Mouse (Mus musculus) myocyte (in vitro differentiated cells): ENCODE results near the gene Cdv3.

Experiments
- E2F4 ChIP-seq: IDR thresholded peaks from one replicate; pipeline ENCODE4 v1.6.1; 2011; ENCODE audit warnings: mild to moderate bottlenecking, control low read depth, moderate library complexity; ENCODE audit not compliant: insufficient read depth
- MAX ChIP-seq: IDR thresholded peaks from one replicate; pipeline ENCODE4 v1.6.1; 2011; ENCODE audit warnings: low read depth, mild to moderate bottlenecking, control low read depth
- POLR2A ChIP-seq: IDR thresholded peaks from one replicate; pipeline ENCODE4 v1.6.1; 2011; ENCODE audit warnings: low read depth, mild to moderate bottlenecking, control low read depth, moderate library complexity; ENCODE audit not compliant: insufficient read length
- SRF ChIP-seq: IDR thresholded peaks from one replicate; pipeline ENCODE4 v1.6.1; 2011; ENCODE audit warnings: low read depth; ENCODE audit not compliant: control insufficient read depth, insufficient read length
- TCF12 ChIP-seq: IDR thresholded peaks from one replicate; pipeline ENCODE4 v1.6.1; 2011; ENCODE audit warnings: mild to moderate bottlenecking, control low read depth; ENCODE audit not compliant: poor library complexity, insufficient read depth, severe bottlenecking
- TCF3 ChIP-seq: IDR thresholded peaks from one replicate; pipeline ENCODE4 v1.6.1; 2011; ENCODE audit warnings: low read depth, control low read depth; ENCODE audit not compliant: insufficient read length

DNA sequence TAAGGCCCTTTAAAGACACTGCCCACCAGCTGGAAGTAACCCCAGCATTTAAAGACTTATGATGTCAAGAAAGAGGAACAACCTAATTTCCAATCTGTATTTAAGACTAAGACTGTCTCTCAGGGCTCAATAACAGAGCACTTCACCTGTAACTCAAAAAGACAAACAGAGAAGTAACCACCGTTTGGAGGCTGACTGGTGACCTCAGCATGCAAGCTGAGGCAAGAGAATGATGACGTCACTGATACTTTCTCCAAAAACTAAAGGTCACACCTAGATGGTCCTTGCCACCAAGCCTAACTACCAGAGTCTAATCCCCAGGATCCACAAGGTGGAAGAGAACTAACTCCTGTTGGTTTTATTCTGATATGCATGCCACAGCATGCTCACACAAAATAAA lies 5.0 kb downstream of the Cdv3 start:
- TF ChIP-seq E2F4 (no peak), MAX (no peak), TCF12 (no peak), TCF3 (no peak), POLR2A (no peak), SRF (no peak)
